Mouse (Mus musculus): ENCODE results near the gene Ntn1.

Ntn1 gene

GRCm38 (mm10) chr11:68331676-68332265 is 68.9 kb downstream of the Ntn1 start:
- no peak for DNase-seq (ENCODE audit: low read depth, low spot score)

GRCm38 (mm10) chr11:68331117-68331437 is 69.5 kb downstream of the Ntn1 start:
- DNase-seq (ENCODE audit: low read depth, low spot score): no peak

- DNase-seq (ENCODE audit: low read depth, low spot score): no peak
Observed at GRCm38 (mm10) chr11:68330398-68331116, 70.1 kb downstream of the Ntn1 start.

DNA sequence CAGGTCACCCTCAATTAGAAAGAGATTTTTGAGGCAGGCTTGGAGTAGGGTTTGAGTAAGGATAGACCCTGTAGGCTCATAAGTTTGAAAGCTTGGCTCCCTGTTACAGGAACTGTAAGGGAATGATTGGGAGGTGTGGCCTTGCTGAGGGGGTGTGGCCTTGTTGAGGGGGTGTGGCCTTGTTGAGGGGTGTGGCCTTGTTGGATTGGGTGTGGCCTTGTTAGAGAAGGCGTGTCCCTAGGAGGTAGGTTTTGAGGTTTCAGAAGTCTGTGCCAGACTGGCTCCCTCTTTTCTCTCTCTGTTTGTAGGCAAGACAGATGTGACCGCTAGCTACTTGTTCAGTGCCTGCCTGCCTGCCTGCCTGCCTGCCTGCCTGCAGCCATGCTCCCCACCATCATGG is 75.8 kb downstream of the Ntn1 start:
- DNase-seq (ENCODE audit: low read depth, low spot score): no peak

DNA sequence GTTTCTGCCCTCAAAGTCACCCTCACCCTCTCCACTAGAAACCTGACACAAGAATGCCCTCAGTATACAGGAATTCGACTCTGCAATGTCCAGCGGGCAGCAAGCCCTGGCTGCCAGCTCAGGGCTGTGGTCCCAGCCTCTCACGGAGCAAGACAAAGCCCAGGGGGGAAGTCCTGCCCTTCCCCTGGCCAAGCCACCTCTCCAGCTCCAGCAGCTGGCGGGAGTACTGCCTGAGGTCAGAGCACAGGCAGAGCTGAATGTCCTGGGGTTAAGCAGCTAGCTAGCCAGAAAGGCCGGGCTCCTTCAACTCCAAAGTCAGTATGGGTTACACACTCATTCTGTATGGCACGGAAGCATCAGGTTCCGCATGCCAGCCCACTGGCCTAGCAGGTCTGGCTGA is 79.2 kb downstream of the Ntn1 start:
- no peak for DNase-seq (ENCODE audit: low read depth, low spot score)

DNA sequence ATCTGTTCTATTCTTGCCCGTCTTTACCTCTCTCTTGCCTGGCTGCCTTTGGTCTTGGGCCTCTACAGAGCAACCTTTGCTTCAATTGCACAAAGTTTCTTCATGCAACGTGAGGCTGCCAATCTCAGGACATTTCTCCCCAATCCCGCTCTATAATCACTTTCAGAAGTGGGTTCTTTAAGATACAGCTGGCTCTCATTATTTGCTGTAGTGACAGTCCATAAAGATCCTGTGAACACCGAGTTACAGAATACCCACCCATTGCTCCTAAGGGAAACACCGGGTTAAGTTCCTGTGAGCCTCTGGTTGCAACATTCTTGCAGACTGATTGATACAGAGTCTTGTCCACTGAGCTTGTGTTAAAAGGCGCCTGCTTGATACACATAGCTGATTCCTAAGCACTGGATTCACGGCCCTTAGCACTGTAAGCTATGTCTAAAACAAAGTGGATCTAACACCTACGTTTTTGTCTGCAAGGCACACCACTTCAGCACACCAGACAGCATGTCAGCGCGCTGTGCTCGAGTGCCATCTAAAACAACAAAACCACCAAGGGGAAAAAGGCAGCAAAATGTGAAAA is 85.0 kb downstream of the Ntn1 start:
- DNase-seq (ENCODE audit: low read depth, low spot score): no peak

- DNase-seq (ENCODE audit: low read depth, low spot score): no peak
Observed at GRCm38 (mm10) chr11:68313861-68314260, 86.8 kb downstream of the Ntn1 start.

DNA sequence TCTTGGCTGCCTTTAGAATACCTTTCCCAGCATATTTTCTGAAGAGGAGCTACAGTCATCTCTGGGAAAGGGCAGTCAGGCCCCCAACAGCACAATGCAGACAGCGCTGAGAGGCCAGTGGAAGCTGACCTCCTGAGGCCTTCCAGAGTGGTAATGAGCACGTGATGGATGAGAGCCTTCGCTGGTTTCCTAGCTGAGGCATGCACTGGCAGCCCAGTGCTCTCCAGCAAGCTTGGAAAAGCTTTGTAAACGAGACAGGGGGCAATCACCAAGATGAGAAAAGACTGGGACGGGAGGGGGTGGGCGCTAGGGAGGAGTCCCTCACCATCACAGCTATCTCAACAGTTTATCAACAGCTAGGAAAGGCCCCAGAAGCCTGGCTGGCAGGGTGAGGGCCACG is 87.6 kb downstream of the Ntn1 start:
- DNase-seq (ENCODE audit: low read depth, low spot score): no peak

DNA sequence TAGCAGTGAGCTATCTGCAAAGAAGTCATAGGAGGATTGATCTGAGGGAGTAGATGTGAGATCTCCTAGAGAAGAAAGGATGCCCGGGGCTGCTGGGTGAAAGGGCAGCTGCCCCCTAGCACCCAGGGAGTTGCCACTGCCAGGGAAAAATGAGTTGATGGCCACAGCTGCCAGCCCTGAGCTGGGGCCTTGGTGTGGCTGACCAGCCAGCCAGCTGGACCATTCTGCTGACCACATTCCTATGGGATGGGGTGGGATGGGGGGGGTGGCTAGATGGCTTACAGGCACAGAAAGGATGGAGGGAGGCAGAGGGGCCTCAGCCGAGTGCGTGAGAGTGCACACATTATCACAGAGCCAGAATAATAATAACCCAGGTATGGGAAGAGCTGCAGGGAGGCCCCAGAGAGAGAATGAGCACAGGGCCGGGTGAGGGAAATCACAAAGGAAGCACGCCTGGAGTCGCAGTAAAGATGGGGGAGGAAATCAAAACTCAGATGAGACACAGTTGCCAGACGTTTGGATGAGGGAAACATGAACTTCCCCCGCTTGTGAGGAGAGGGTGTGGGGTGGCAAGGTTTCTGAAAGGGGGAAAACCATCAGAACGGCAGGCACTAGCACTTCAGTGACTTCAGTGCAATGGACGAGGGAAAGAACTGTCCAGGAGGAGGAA is 91.6 kb downstream of the Ntn1 start:
- no peak for DNase-seq (ENCODE audit: low read depth, low spot score)

GRCm38 (mm10) chr11:68305997-68306396 is 94.6 kb downstream of the Ntn1 start:
- DNase-seq (ENCODE audit: low read depth, low spot score): no peak

DNA sequence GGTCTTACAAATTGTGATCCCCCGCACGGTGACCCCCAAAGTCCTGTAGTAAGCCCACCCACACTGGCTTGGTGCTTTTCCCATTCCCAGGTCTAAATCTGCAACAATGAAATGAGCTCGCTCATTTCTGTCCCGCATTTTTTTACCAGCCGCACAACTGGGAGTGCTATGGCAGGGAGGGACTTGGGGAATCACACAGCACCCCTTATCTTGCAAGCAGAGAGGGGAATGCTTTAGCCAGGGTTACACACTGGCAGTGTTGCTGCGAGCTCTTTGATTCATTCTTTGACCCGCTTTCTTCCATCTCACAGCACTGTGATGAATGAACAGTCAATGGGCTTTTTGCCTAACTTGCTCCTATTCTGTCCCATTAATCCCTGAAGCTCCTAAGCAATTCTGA is 98.3 kb downstream of the Ntn1 start:
- DNase-seq (ENCODE audit: low read depth, low spot score): no peak

DNA sequence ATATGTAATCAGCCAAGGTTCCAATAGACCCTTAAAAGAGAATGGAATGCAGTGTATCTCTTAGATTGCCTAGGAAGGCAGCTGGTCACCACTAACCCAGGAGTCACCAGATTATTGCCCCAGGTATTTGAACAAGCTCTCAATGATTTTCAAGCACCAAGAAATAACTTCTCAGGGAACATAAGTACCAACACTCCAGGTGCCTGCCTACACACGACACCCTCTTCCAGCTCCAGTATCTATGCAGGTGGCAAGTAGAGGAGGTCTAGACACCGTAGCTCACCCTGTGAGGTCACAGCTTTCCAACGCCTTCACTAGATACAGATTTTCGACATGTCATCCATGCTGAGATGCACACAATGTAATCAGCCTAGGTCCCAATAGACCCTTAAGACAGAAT is 99.0 kb downstream of the Ntn1 start:
- no peak for DNase-seq (ENCODE audit: low read depth, low spot score)

GRCm38 (mm10) chr11:68295474-68295873 is 105.1 kb downstream of the Ntn1 start:
- no peak for DNase-seq (ENCODE audit: low read depth, low spot score)

- DNase-seq (ENCODE audit: low read depth, low spot score): no peak
Observed at GRCm38 (mm10) chr11:68290631-68291030, 110.0 kb downstream of the Ntn1 start.

GRCm38 (mm10) chr11:68287331-68287730 is 113.3 kb downstream of the Ntn1 start:
- DNase-seq (ENCODE audit: low read depth, low spot score): no peak

GRCm38 (mm10) chr11:68286142-68286808 is 114.3 kb downstream of the Ntn1 start:
- no peak for DNase-seq (ENCODE audit: low read depth, low spot score)

DNA sequence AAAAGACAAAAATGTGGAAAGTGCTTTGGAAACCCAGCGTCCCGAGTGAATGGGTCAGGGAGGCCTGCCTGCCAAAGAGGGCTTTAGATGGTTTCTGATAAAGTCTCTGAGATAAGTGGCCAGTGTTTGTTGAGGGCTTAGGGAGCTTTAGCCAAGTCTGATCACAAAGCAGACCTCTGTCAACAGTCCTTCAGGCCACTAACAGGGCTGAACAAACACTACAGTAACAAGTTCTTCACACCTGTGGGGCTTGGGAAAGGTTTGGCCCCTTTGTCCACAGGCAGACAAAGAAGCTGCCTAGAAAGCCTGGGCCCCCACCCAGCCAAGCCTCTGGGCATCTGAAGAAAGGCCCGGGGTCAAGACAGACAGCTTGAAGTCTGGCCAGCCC is 114.9 kb downstream of the Ntn1 start:
- no peak for DNase-seq (ENCODE audit: low read depth, low spot score)

- no peak for DNase-seq (ENCODE audit: low read depth, low spot score)
Observed at GRCm38 (mm10) chr11:68280001-68280510, 120.6 kb downstream of the Ntn1 start.

GRCm38 (mm10) chr11:68276945-68277344 is 123.7 kb downstream of the Ntn1 start:
- no peak for DNase-seq (ENCODE audit: low read depth, low spot score)

- DNase-seq (ENCODE audit: low read depth, low spot score): no peak
Observed at GRCm38 (mm10) chr11:68274331-68274811, 126.3 kb downstream of the Ntn1 start.

- DNase-seq (ENCODE audit: low read depth, low spot score): no peak
Observed at GRCm38 (mm10) chr11:68273855-68274254, 126.8 kb downstream of the Ntn1 start.

Measured in c-Kit-negative CD71-positive TER-119-positive erythroid progenitor cells, embryonic 14.5 days (primary cell).